Mouse (Mus musculus): ENCODE results near the gene Ablim1.

- TF ChIP-seq CTCF (IDR thresholded peaks at IDR 0.05; ENCODE audit: control insufficient read depth, insufficient read depth, insufficient read length) (no peak), MYOD1 (IDR thresholded peaks at IDR 0.05; ENCODE audit: control insufficient read depth, insufficient read length, low read depth) (no peak), MYOG (IDR thresholded peaks at IDR 0.05; ENCODE audit: control insufficient read depth, extremely low read depth, insufficient read length) (no peak), MAX (IDR thresholded peaks at IDR 0.05) (no peak), FOSL1 (IDR thresholded peaks at IDR 0.05; ENCODE audit: insufficient read depth, low read length, poor library complexity, severe bottlenecking) (no peak), CEBPB (IDR thresholded peaks at IDR 0.05; ENCODE audit: low read depth) (no peak)
Measured at GRCm38 (mm10) chr19:57115670-57116069, 199.0 kb downstream of the Ablim1 start.

Data from C2C12 (cell line).